Mouse (Mus musculus) heart, postnatal 0 days (tissue): ENCODE data around the gene Gsta1.

Source experiments
- CTCF ChIP-seq: IDR thresholded peaks from 2 replicates; pipeline ENCODE4 v1.5.1; 2016; ENCODE audit warnings: antibody characterized with exemption, control low read depth, low read depth
- EP300 ChIP-seq: IDR thresholded peaks from 2 replicates; pipeline ENCODE4 v1.6.1; 2016; ENCODE audit warnings: antibody characterized with exemption, low read depth

- TF ChIP-seq CTCF (no peak), EP300 (no peak)
These were observed 2.3 kb upstream of the Gsta1 start for GRCm38 (mm10) chr9:78228122-78228521.
